Mouse (Mus musculus) G1E (cell line): ENCODE measurements around the gene Strc.

ENCODE experiments used
- CTCF ChIP-seq: IDR thresholded peaks from 2 replicates; pipeline ENCODE4 v1.5.1; 2012; ENCODE audit warnings: low read depth, low read length, inconsistent platforms, mixed read lengths
- GATA1 ChIP-seq: IDR thresholded peaks from 2 replicates; pipeline ENCODE4 v1.6.1; 2012; ENCODE audit warnings: borderline replicate concordance, low read length, inconsistent platforms, mixed read lengths
- POLR2AphosphoS5 ChIP-seq: IDR thresholded peaks from 2 replicates; pipeline ENCODE4 v1.6.1; 2012; ENCODE audit warnings: low read depth, low read length, inconsistent platforms; ENCODE audit not compliant: insufficient replicate concordance
- TAL1 ChIP-seq: conservative IDR thresholded peaks from 2 replicates; pipeline ENCODE4 v1.6.1; 2012; ENCODE audit warnings: low read depth, low read length, inconsistent platforms, mixed read lengths

DNA sequence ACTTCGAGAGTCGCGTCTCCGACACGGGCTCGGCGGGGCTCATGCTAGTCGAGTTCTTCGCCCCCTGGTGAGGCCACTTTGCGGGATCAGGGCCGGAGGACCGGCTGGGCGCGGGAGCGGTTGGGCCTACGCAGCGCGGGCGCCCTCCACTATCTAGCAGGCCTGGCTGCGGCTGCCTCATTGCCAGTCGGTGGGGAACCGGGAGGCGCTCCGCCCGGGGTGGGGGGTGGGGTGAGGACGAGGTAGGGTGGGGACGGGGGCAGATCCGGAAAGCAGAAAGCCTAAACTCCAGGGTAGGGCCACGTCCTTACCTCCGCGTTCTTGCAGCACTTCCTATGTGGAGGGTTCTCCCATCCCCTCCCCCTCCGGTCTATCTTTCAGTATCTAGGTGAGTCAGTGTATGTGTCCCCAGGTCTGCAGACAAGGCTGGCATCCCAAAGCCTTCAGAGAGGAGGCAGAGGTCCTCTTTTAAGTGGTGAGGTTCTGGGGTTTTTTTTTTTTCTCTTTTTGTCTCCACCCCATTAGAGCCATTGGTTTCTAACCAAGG, 27.2 kb upstream of the Strc start:
- TF ChIP-seq CTCF (no peak), GATA1 (no peak), TAL1 (no peak), POLR2AphosphoS5 (no peak)
